Mouse (Mus musculus) ES-E14 (cell line): ENCODE results near the gene BC004004. TPM values are rescaled to one million over a fixed set of nuclear protein-coding genes. Genes with fewer than 3 reads are reported as not detected.

Experiments
- DNase-seq: peaks from one replicate; pipeline ENCODE4 v3.0.0-alpha.2; 2013; ENCODE audit warnings: low read depth, low spot score
- H3K27ac ChIP-seq: 2 replicates; pipeline ENCODE4 v1.5.1; 2012; ENCODE audit warnings: low read depth, mild to moderate bottlenecking, low read length, moderate library complexity, mixed read lengths; ENCODE audit not compliant: poor library complexity, insufficient read depth, severe bottlenecking
- H3K36me3 ChIP-seq: 2 replicates; pipeline ENCODE4 v1.6.1; 2012; ENCODE audit warnings: mild to moderate bottlenecking, low read length, moderate library complexity, mixed read lengths; ENCODE audit not compliant: control insufficient read depth, poor library complexity, insufficient read depth, severe bottlenecking
- H3K4me1 ChIP-seq, 2 experiments: fragments of 150-350 bp in 1 of 2; sonication (generic) in 1 of 2; 2 replicates each; pipeline ENCODE4 v1.6.1; 2012; ENCODE audit warnings: low read length in 2 of 2, mild to moderate bottlenecking in 1 of 2, mixed read lengths in 1 of 2; ENCODE audit not compliant: control insufficient read depth in 2 of 2, insufficient read depth in 2 of 2, poor library complexity in 1 of 2
- H3K4me3 ChIP-seq, 2 experiments: fragments of 150-350 bp in 1 of 2; sonication (generic) in 1 of 2; 2 replicates each; pipeline ENCODE4 v1.5.1; 2012; ENCODE audit warnings: low read length in 2 of 2, low read depth in 1 of 2, mild to moderate bottlenecking in 1 of 2, mixed read lengths in 1 of 2; ENCODE audit not compliant: insufficient read depth in 1 of 2, poor library complexity in 1 of 2, severe bottlenecking in 1 of 2
- H3K9ac ChIP-seq: 2 replicates; pipeline ENCODE4 v1.6.1; 2012; ENCODE audit warnings: low read depth, mild to moderate bottlenecking, low read length, mixed read lengths; ENCODE audit not compliant: poor library complexity, insufficient read depth, severe bottlenecking
- H3K9me3 ChIP-seq: fragments of 150-350 bp; sonication (generic); 2 replicates; pipeline ENCODE4 v1.6.1; 2012; ENCODE audit warnings: low read depth, mild to moderate bottlenecking, low read length; ENCODE audit not compliant: control insufficient read depth, insufficient read depth
- CHD2 ChIP-seq: IDR thresholded peaks from 2 replicates; pipeline ENCODE4 v1.6.1; 2014; ENCODE audit warnings: mild to moderate bottlenecking, low read depth, low read length, inconsistent platforms
- HCFC1 ChIP-seq: IDR thresholded peaks from 2 replicates; pipeline ENCODE4 v1.6.1; 2012; ENCODE audit warnings: low read length, inconsistent platforms, borderline replicate concordance; ENCODE audit not compliant: insufficient read depth
- MAFK ChIP-seq: IDR thresholded peaks from 2 replicates; pipeline ENCODE4 v1.6.1; 2014; ENCODE audit warnings: mild to moderate bottlenecking, low read depth, low read length, inconsistent platforms; ENCODE audit not compliant: insufficient read depth
- ZC3H11A ChIP-seq: IDR thresholded peaks from 2 replicates; pipeline ENCODE4 v1.6.1; 2012; ENCODE audit warnings: low read depth, mild to moderate bottlenecking, inconsistent platforms, low read length, borderline replicate concordance
- ZNF384 ChIP-seq: IDR thresholded peaks from 2 replicates; pipeline ENCODE4 v1.6.1; 2012; ENCODE audit warnings: low read depth, low read length, inconsistent platforms
- in situ Hi-C, 2 experiments: fragments of 600-800 bp; cut with MboI; formaldehyde crosslinking; loops; one replicate each; pipeline ENCODE4 v1.15.1; 2025; ENCODE audit warnings: low sequenced_read_pairs in 2 of 2, inconsistent platforms in 1 of 2; ENCODE audit not compliant: unreplicated experiment in 2 of 2
- total RNA-seq: library from RNA; depleted of rRNA; stranded (reverse); fragments of 300-350 nt; gene quantifications from 2 replicates; pipeline ENCODE4 v1.2.3, GENCODE M21; 2012

Gene BC004004
- total RNA-seq, 1 experiment: 50.9 TPM

- in situ Hi-C loops: no loop called here
- Histone ChIP-seq H3K27ac (no peak overlapping the region), H3K9me3 (no peaks in the 10 kb centered on the region), H3K36me3 (peaks cover 12% of the 10 kb centered on the region; the same call in 1 of the 2 replicates), H3K4me1 (peaks cover 0 to 7% of the 10 kb centered on the region in 2 experiments; a peak in 2 of 4 replicates), H3K4me3 (no peak overlapping the region), H3K9ac (no peak overlapping the region)
- no peak for TF ChIP-seq MAFK
- TF ChIP-seq CHD2: no peak
- TF ChIP-seq ZC3H11A: no peak
- DNase-seq: no peak
Observed at GRCm38 (mm10) chr17:29295835-29296234, 27.2 kb downstream of the BC004004 start.

- no peak for DNase-seq
- Histone ChIP-seq H3K4me3 (no peak overlapping the region), H3K36me3 (peaks cover 13% of the 10 kb centered on the region; the same call in 1 of the 2 replicates), H3K9ac (no peak overlapping the region), H3K9me3 (no peaks in the 10 kb centered on the region), H3K27ac (no peak overlapping the region), H3K4me1 (peaks cover 0 to 7% of the 10 kb centered on the region in 2 experiments; a peak in 2 of 4 replicates)
- TF ChIP-seq HCFC1: no peak
- no peak for TF ChIP-seq ZNF384
- TF ChIP-seq ZC3H11A: no peak
- no peak for TF ChIP-seq MAFK
- TF ChIP-seq CHD2: no peak
- in situ Hi-C loops: no loop called here
Observed at GRCm38 (mm10) chr17:29297321-29297720, 28.7 kb downstream of the BC004004 start.

GRCm38 (mm10) chr17:29297813-29298212 is 29.2 kb downstream of the BC004004 start:
- no peak for DNase-seq
- in situ Hi-C loops: no loop called here
- H3K4me3 ChIP-seq: no peak overlapping the region
- H3K36me3 ChIP-seq: peaks cover 13% of the 10 kb centered on the region; the same call in 1 of the 2 replicates
- H3K9me3 ChIP-seq: no peaks in the 10 kb centered on the region
- peaks cover 0 to 7% of the 10 kb centered on the region in 2 experiments; a peak in 2 of 4 replicates for H3K4me1 ChIP-seq
- no peak for TF ChIP-seq HCFC1
- TF ChIP-seq MAFK: no peak
- no peak for TF ChIP-seq CHD2
- TF ChIP-seq ZNF384: no peak
- TF ChIP-seq ZC3H11A: no peak
- peak overlapping the region; percentile 5; the same call in 1 of the 2 replicates for H3K27ac ChIP-seq
- H3K9ac ChIP-seq: no peak overlapping the region; the same call in 1 of the 2 replicates

GRCm38 (mm10) chr17:29299282-29299681 is 30.7 kb downstream of the BC004004 start:
- Histone ChIP-seq H3K4me3 (no peak overlapping the region), H3K36me3 (peaks cover 12% of the 10 kb centered on the region; the same call in 1 of the 2 replicates), H3K9me3 (no peaks in the 10 kb centered on the region), H3K27ac (no peak overlapping the region), H3K4me1 (peaks cover 0 to 15% of the 10 kb centered on the region in 2 experiments; a peak in 2 of 4 replicates), H3K9ac (no peak overlapping the region)
- no peak for DNase-seq
- TF ChIP-seq CHD2 (no peak), MAFK (no peak), HCFC1 (no peak), ZC3H11A (no peak), ZNF384 (no peak)
- in situ Hi-C loops: no loop called here

GRCm38 (mm10) chr17:29300926-29301325 is 32.3 kb downstream of the BC004004 start:
- Histone ChIP-seq H3K4me1 (peaks cover 0 to 21% of the 10 kb centered on the region in 2 experiments; a peak in 2 of 4 replicates), H3K9me3 (no peaks in the 10 kb centered on the region), H3K27ac (no peak overlapping the region), H3K9ac (no peak overlapping the region), H3K36me3 (peaks cover 8% of the 10 kb centered on the region; the same call in 1 of the 2 replicates), H3K4me3 (no peak overlapping the region)
- TF ChIP-seq CHD2 (no peak), ZNF384 (no peak), ZC3H11A (no peak), HCFC1 (no peak), MAFK (no peak)
- DNase-seq: no peak
- in situ Hi-C loops: no loop called here
